Mouse (Mus musculus): ENCODE results near the gene Crygn. TPM values are rescaled to one million over a fixed set of nuclear protein-coding genes. Genes with fewer than 3 reads are reported as not detected.

Crygn gene
- total and polyA plus RNA-seq, 3 experiments = 0.89 TPM; not detected in 2

GRCm38 (mm10) chr5:24750321-24751304 lies 7.2 kb downstream of the Crygn start:
- peak; percentile 93 for DNase-seq (ENCODE audit: low read depth, low spot score)
- Histone ChIP-seq H3K9me3 (replicated peaks; ENCODE audit: insufficient read depth, low read length) (no peaks in the 10 kb centered on the region), H3K27me3 (ENCODE audit: control insufficient read depth in 1 of 2, insufficient read depth in 2 of 2, low read length in 2 of 2) (no peaks in the 10 kb centered on the region; a peak in 1 of 4 replicates), H3K9ac (ENCODE audit: control insufficient read depth, low read depth, low read length, poor library complexity, severe bottlenecking) (peak overlapping the region; percentile 89), H3K4me3 (ENCODE audit: control insufficient read depth in 1 of 2, insufficient read depth in 1 of 2, low read depth in 2 of 2, low read length in 2 of 2) (peak overlapping the region; percentile 55 to 100), H3K27ac (ENCODE audit: control insufficient read depth, low read depth, low read length) (0 out of 2 replicates have a peak overlapping the region, but pooled peaks have one; percentile 40), H3K79me2 (ENCODE audit: control insufficient read depth, insufficient read depth, low read length, poor library complexity) (no peaks in the 10 kb centered on the region; the same call in 1 of the 2 replicates), H3K4me1 (ENCODE audit: control insufficient read depth in 1 of 2, insufficient read depth in 2 of 2, low read length in 2 of 2) (peaks cover 7 to 11% of the 10 kb centered on the region in 2 experiments), H3K36me3 (ENCODE audit: control insufficient read depth in 1 of 2, insufficient read depth in 2 of 2, low read length in 2 of 2) (0 out of 4 replicates have a peak, but pooled peaks cover 0 to 2% of the 10 kb centered on the region in 2 experiments)
- TF ChIP-seq SMC3 (IDR thresholded peaks at IDR 0.05; ENCODE audit: low read depth, low read length) (peak; percentile 56), BHLHE40 (IDR thresholded peaks at IDR 0.05; ENCODE audit: borderline replicate concordance, low read depth, low read length) (no peak), USF1 (IDR thresholded peaks at IDR 0.05; ENCODE audit: low read depth, low read length) (no peak), ELF1 (IDR thresholded peaks at IDR 0.05; ENCODE audit: low read depth, low read length) (no peak), JUND (IDR thresholded peaks at IDR 0.05; ENCODE audit: low read depth, low read length) (no peak), UBTF (IDR thresholded peaks at IDR 0.05; ENCODE audit: borderline replicate concordance, insufficient read depth, low read depth, low read length) (no peak), MAFK (IDR thresholded peaks at IDR 0.05; ENCODE audit: borderline replicate concordance, low read depth, low read length) (no peak), E2F4 (IDR thresholded peaks at IDR 0.05; ENCODE audit: borderline replicate concordance, low read depth, low read length) (no peak), USF2 (IDR thresholded peaks at IDR 0.05; ENCODE audit: borderline replicate concordance in 1 of 2, insufficient read depth in 1 of 2, low read depth in 1 of 2, low read length in 2 of 2) (no peak), ZMIZ1 (IDR thresholded peaks at IDR 0.05; ENCODE audit: low read depth, low read length) (0 out of 2 replicates have a peak, but pooled peaks have one; percentile 17), TBP (IDR thresholded peaks at IDR 0.05; ENCODE audit: low read depth, low read length) (no peak), GATA1 (IDR thresholded peaks at IDR 0.05; ENCODE audit: low read depth, low read length) (no peak), CHD2 (IDR thresholded peaks at IDR 0.05; ENCODE audit: low read length) (no peak), EP300 (IDR thresholded peaks at IDR 0.05; ENCODE audit: low read depth in 1 of 2, low read length in 2 of 2) (no peak), SIN3A (IDR thresholded peaks at IDR 0.05; ENCODE audit: low read length) (no peak; the same call in 1 of the 2 replicates), POLR2AphosphoS5 (IDR thresholded peaks at IDR 0.05; ENCODE audit: borderline replicate concordance, low read depth, low read length) (no peak), TCF12 (IDR thresholded peaks at IDR 0.05; ENCODE audit: low read depth, low read length) (no peak; the same call in 1 of the 2 replicates), NRF1 (IDR thresholded peaks at IDR 0.05; ENCODE audit: insufficient read depth, low read depth, low read length, poor library complexity, severe bottlenecking) (peak; percentile 62; the same call in 1 of the 2 replicates), TAL1 (IDR thresholded peaks at IDR 0.05; ENCODE audit: low read length) (no peak), RAD21 (IDR thresholded peaks at IDR 0.05; ENCODE audit: low read depth, low read length) (peak; percentile 40), ZNF384 (IDR thresholded peaks at IDR 0.05; ENCODE audit: low read depth, low read length) (0 out of 2 replicates have a peak, but pooled peaks have one; percentile 25), MAX (IDR thresholded peaks at IDR 0.05; ENCODE audit: low read length) (peak; percentile 52), CTCF (IDR thresholded peaks at IDR 0.05 in 2 of 3, conservative IDR thresholded peaks at IDR 0.05 in 1 of 3; ENCODE audit: control insufficient read depth in 1 of 3, insufficient read depth in 1 of 3, low read depth in 2 of 3, low read length in 3 of 3, poor library complexity in 1 of 3, severe bottlenecking in 1 of 3) (peak in 2 of 3 experiments; percentile 54 to 67; a peak in 5 of 6 replicates), ZC3H11A (IDR thresholded peaks at IDR 0.05; ENCODE audit: low read depth, low read length) (no peak), MYC (IDR thresholded peaks at IDR 0.05; ENCODE audit: low read depth, low read length) (no peak), MEF2A (IDR thresholded peaks at IDR 0.05; ENCODE audit: extremely low read depth, insufficient replicate concordance, low read depth, low read length, poor library complexity, severe bottlenecking) (no peak), KAT2A (conservative IDR thresholded peaks at IDR 0.05; ENCODE audit: low read depth, low read length) (no peak), MAZ (IDR thresholded peaks at IDR 0.05; ENCODE audit: low read depth, low read length) (peak; percentile 30; the same call in 1 of the 2 replicates), MXI1 (IDR thresholded peaks at IDR 0.05; ENCODE audit: low read depth, low read length) (no peak), GABPA (IDR thresholded peaks at IDR 0.05; ENCODE audit: low read depth, low read length) (no peak), NELFE (IDR thresholded peaks at IDR 0.05; ENCODE audit: low read depth, low read length) (peak; percentile 34), POLR2A (IDR thresholded peaks at IDR 0.05; ENCODE audit: control insufficient read depth in 1 of 2, insufficient read depth in 1 of 2, low read depth in 1 of 2, low read length in 2 of 2, poor library complexity in 1 of 2) (peak in 1 of 2 experiments; percentile 46; a peak in 1 of 4 replicates), HCFC1 (IDR thresholded peaks at IDR 0.05; ENCODE audit: low read depth, low read length) (no peak; the same call in 1 of the 2 replicates), CHD1 (IDR thresholded peaks at IDR 0.05; ENCODE audit: low read depth, low read length) (no peak)
